Mouse (Mus musculus): ENCODE measurements around the gene Bcas1. TPM values are rescaled to one million over a fixed set of nuclear protein-coding genes. Genes with fewer than 3 reads are reported as not detected.

Gene Bcas1
- total RNA-seq, 2 experiments from 2014 or later, result 33.5 to 43.3 TPM

DNA sequence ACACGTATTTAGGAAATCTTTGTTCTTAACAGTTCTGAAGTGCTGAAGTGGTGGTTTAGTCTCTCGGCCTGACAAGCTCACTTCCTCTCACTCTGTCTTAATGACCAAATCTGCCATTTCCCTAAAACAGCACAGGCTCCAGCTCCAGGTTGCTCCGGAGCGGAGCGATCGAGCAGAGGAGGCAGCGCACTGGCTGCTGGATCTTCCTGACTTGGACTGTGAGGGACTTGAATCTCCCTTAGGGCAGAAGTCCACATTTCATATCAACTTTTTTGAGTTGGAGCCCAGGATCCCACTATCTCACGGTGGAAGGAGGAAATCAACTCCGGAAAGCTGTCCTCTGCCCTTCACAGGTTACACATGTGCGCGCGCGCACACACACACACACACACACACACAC lies 97.7 kb downstream of the Bcas1 start:
- intact Hi-C loops (cut with DNase I), result no loop called here

DNA sequence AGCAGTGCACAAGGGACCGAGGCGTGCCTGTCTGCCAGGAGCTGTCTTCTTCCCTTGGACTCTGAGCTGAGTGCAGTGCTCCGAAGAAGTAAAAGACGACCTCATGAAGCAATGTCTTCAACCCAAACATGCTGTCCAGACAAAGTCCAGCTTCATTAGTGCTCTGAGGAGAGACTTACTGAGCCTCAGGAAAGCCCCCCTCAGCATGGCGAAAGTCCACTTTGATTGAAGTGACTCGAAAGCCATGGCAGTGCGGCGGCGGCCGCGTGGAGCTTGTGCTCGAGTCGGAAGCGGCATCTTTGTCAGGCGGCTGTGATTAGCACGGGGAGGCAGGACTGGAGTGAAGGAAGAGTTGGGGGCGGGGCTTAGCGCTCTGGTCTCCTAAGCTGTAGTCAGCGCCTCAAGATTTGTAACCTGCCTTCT lies 103.7 kb downstream of the Bcas1 start:
- peak; percentile 23 to 74 for DNase-seq (ENCODE audit: extremely low spot score in 1 of 2, low spot score in 2 of 2)
- intact Hi-C loops (cut with DNase I), result loop anchor here (5.0 kb wide), 1 partner anchor 207 kb away; no protein-coding TSS in a partner anchor

More for the DNA sequence above, 97.7 kb downstream of the Bcas1 start:
- DNase-seq (ENCODE audit: extremely low spot score in 1 of 2, low spot score in 2 of 2), result no peak

DNA sequence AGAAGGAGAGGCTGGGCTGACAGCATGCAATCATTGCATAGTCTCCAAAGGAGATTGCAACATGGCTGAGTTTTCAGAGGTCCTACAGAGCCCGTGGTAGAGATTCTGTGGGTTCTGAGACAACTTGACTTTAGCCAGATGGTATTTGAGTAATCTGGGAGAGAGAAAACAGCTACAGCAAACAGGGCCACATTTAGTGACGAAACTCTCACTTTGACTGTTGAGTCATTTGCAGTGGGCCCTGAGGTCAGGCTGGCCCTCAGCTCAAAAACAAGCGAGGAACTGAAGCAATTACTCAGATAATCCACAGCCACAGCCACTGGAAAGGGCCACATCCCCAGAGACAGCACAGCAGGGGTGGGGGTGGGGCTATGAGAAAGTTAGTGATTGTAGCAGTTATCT lies 105.6 kb downstream of the Bcas1 start:
- intact Hi-C loops (cut with DNase I), result loop anchor here (5.0 kb wide), 1 partner anchor 205 kb away; no protein-coding TSS in a partner anchor
- DNase-seq (ENCODE audit: extremely low spot score in 1 of 2, low spot score in 2 of 2), result no peak

DNA sequence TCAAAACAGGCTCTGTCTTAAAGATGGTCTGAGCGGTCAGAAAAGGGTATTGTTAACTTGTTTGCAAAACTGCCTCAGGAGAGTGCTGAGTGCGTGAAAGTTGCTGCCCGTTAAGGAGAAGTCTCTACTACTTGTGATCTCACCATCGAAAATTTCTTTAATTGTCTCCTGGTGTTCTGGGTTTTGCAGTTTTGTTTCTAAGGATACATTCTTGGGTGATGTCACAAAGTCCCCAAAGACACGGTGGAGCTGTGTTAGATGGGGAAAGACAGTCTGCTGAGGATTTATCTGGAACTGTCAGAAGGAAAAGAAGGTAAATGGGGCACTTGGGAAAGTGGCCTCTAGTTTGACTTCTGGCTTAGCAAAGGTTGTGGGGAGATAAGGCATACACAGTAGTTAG lies 106.1 kb downstream of the Bcas1 start:
- intact Hi-C loops (cut with DNase I), result loop anchor here (5.0 kb wide), 1 partner anchor 204 kb away; no protein-coding TSS in a partner anchor
- no peak for DNase-seq (ENCODE audit: extremely low spot score in 1 of 2, low spot score in 2 of 2)

DNA sequence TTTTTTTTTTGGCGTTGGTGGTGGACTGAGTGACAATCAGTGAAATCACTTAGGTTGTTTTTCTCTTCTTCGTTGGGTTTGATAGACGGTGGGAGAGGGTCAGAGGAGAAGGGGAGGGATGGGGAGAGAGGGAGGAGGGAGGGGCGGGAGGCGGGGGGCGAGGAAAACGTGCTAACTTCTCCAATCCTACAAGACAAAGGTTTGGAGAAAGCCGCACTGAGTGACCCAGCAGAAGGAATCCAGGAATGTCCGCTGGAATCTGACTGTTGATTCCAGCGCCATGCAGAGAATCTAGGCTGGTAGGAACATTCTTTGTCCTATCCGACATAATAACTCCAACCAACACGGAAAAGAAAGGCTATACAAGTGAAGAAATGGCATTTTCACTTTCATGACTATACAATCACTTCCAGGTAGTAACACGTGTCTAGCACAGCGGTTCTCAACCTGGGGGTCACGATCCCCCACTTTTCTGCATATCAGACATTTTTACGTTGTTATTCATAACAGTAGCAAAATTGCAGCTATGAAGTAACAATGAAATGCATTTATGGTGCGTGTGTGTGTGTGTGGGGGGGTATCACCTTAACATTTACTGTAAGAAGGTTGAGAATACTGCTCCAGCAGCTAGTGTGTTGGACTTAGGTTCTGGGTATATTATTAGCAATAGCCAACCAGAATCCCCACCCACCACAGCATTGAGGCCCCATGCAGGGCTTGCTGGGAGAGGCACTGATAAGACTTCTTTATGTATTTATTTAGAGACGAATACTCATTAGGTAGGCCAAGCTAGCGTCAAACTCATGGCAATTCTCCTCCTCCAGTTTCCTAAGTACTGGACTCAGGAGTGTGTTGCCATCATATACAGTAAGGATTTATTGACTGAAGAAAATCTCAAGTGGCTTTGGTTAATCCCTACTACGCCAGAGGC lies 107.8 kb downstream of the Bcas1 start:
- intact Hi-C loops (cut with DNase I), result loop anchor here (5.0 kb wide), 1 partner anchor 202 kb away; no protein-coding TSS in a partner anchor
- DNase-seq (ENCODE audit: extremely low spot score in 1 of 2, low spot score in 2 of 2), result no peak

DNA sequence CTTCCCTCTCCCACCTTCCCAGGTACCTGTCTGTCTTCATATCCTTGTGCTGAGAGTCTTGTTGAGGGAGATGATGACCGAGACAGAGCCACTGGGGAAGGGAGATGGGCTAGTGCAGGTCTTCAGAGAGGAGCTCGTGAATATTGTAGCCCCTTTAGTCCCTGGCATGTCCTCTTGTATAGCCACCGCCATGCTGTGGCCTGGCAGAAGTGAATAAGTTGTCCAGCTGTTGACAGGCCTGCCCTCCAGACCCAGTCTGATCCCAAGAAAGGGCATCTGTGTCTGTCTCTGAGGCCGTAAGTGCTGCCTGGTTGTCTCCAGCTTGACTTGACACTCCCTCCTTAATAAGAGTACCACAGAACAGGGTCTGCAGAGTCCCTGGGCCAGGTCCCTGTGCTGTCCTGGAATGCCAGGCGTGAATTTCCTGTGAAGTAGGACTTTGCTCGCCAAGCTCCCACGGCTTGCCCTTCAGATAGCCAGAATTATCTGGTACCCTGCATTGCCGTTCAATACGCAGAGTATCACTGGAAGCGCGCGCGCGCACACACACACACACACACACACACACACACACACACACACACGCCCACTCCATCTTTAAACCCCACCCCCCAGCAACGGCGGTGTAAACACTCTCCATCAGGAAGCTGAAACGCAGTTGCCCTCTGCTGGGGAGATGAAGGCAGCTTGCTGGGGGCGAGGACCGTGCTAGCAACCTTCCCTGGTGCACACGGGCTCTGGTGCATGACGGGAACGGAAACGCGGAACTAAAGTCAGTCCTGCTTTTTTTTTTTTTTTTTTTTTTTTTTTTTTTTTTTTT lies 108.7 kb downstream of the Bcas1 start:
- intact Hi-C loops (cut with DNase I), result no loop called here
- DNase-seq (ENCODE audit: extremely low spot score in 1 of 2, low spot score in 2 of 2), result peak; percentile 84 to 94

DNA sequence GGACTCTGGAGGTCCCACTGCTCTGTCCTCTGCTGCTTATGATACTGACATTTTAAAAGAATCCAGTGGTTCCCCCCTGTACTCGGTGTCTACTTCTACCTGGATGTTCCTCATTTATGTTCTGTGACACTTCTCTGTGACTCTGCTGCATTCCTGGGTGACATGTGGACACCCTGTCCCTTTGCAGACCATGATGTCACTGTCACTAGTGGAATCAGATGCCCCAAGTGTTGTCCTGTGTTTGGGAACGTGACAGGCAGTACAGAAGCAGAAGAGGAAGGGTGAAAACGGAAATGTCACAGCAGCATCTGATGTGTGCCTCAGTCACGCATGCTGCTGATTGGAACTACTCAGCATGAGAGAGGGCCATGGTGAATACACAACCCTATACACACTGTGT lies 110.9 kb downstream of the Bcas1 start:
- no peak for DNase-seq (ENCODE audit: extremely low spot score in 1 of 2, low spot score in 2 of 2)
- intact Hi-C loops (cut with DNase I), result no loop called here

DNA sequence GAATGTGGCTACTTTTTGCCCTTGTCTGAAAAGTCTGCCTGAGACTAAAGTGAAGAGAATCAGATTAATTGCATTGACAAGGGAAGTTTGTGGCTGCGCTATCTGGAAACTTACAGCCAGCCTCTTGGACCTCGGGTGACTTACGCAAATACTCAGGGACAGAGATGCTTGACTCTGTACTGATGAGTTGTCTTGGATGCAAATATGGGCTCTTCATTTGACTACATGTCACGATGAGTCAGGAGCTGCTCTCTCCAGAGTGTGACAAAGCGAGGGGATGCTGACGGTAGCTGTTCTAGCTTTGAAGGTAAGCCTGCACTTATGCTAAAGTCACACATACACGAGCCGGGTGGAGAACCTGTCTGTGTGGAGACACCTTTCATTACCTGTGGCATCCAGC lies 111.3 kb downstream of the Bcas1 start:
- intact Hi-C loops (cut with DNase I), result no loop called here
- DNase-seq (ENCODE audit: extremely low spot score in 1 of 2, low spot score in 2 of 2), result no peak

DNA sequence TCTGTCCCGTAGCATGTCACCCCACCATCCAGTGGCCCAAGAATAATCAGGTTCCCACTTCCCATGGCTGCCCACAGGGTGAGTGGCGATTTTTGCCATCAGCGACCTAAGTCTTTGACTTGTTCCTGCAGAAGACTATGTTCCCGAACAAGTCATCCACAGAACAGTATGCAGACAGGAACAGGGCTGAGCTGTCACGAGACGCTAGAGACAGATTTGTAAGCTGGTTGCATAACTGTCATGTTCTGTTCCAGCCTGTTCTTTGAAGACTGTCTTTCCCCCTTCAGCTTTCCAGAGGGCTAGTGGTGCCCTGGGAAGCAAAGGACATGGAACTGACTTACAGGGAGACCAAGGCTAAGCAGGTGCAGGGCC lies 116.7 kb downstream of the Bcas1 start:
- intact Hi-C loops (cut with DNase I), result no loop called here
- no peak for DNase-seq (ENCODE audit: extremely low spot score in 1 of 2, low spot score in 2 of 2)

DNA sequence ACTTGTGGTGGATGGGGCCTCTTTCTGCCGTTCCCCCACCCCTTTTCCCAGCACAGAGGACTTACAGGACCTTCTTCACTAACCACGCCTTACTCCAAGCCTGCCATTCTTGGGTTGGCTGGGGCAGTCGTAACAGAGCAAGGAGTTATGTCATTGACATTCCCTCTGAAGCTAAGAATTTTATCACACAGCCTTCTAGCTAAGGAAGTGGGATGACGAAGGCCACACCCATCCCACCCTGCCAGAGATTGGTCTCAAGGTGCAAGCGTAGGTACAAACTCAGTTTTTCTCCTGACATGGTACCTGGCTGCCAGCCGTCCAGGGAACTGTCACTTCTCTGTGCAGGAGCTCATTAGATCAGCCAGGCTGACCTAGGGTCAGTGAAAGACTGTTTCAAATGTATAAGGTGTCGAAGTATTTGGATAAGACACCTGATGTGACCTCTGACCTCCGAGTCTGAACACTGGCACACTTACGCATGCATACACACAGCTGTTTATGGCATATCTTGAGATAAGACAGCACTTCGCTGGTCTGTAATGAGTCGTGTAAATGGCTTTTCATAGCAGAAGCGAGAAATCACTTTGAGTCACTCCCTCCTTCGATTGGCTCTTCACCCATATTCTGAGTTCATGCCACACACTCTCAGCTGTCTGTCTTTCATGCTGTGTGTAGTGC lies 117.2 kb downstream of the Bcas1 start:
- intact Hi-C loops (cut with DNase I), result no loop called here
- DNase-seq (ENCODE audit: extremely low spot score in 1 of 2, low spot score in 2 of 2), result no peak

DNA sequence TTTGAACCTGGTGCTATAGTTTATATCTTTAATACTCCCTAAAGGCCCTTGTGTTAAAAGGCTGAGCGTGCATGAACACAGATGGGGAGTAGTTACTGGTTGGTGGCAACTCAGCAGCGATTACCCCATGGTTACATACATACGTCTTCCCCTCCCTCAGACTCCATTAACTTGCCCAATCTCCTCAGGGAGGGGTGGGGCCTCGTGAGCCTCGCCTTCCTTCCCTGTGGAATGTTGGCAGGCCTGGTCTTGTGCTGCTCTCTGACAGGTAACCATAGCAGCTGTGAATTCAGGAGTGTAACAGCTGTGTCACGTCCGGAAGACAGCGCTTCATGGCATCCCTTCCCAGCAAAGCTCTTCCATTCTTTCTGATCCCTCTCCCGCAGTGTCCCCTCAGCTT lies 118.7 kb downstream of the Bcas1 start:
- DNase-seq (ENCODE audit: extremely low spot score in 1 of 2, low spot score in 2 of 2), result no peak
- intact Hi-C loops (cut with DNase I), result no loop called here

DNA sequence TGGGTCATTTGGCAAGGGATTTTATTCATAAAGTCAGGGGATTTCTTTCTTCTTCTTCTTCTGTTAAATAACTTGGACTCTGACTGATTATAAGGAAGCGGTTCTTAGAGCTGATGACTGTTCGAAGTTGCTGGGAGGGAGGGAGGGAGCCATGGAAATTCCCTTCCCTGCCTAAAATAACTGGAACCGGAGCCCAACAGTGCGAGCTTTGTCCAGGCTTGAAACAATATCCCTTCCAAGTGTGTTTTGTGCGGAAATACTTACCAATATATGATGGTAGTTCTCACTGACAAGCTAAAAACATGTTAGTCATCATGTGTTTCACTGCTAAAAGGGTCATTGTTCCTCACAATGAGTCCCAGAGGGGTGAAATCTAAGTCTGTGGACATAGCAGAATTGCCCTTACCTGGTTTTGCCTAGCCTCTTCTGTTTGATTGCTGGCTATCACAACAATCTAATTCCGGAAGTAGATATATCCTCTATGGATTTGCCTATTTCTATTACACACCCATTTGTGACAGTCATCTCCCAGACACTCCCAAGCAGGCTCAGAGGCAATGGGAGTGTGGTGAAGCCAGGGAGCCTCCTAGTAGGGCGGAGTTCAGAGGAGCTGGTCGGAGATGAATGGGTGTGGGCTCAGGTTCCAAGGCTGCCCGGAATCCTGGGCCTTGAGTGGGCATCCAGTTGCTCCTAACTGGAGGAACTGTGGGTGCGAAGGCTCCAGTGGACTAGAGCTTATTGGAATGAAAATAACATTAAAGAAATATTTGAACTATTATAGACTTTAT lies 119.4 kb downstream of the Bcas1 start:
- intact Hi-C loops (cut with DNase I), result no loop called here
- DNase-seq (ENCODE audit: extremely low spot score in 1 of 2, low spot score in 2 of 2), result no peak

DNA sequence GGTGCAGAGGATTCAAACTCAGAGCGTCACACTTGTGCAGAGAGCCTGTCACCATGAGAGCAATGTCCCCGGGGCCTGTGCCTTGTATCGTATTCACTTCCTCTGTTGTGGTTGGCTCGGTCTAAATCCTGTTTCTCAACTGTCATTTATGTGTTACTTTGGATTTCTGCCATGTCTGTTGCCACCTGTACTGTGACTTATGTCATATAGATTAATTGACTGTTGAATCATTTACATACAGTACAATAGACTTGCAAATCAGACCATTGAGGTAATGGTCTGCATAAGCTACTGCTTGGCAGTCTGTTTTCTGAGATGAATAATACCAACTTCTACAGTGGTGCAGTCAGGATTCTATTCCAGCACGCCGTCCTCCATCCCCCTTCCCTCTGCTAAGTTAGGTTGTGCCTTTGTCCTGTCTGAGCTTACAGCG lies 120.0 kb downstream of the Bcas1 start:
- intact Hi-C loops (cut with DNase I), result no loop called here
- DNase-seq (ENCODE audit: extremely low spot score in 1 of 2, low spot score in 2 of 2), result no peak

DNA sequence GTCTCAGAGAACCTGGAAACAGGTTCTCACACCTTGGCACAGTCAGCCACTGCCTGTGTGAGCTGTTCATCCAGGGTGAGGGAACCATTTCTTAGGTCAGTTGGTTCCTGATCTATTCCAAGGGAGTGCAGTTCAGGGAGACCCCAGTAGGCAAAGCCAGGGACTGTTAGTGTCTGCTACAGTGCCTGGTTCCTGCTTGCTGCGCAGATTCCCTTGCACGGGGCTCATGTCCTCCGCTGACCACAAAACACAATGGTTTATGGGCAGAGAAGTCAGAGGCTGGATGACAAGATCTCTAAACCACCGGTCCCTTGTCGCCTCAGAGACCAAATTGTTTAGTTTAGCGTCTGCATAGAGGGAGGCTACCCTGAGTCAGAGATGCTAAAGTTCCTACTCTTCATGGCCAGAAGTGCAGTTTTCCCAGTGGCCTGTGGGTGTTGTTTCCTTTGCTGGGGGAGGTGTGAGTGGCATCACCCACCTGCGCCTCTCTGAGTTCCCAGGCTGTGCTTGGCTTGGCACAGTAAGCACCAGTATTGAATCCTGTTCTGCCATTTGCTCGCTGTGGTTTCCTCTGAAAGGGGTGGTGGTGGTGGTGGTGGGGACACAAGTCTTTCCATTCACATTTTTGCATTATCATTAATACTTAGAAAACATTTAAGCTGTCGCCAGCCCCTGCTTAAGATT lies 120.9 kb downstream of the Bcas1 start:
- DNase-seq (ENCODE audit: extremely low spot score in 1 of 2, low spot score in 2 of 2), result no peak
- intact Hi-C loops (cut with DNase I), result no loop called here

DNA sequence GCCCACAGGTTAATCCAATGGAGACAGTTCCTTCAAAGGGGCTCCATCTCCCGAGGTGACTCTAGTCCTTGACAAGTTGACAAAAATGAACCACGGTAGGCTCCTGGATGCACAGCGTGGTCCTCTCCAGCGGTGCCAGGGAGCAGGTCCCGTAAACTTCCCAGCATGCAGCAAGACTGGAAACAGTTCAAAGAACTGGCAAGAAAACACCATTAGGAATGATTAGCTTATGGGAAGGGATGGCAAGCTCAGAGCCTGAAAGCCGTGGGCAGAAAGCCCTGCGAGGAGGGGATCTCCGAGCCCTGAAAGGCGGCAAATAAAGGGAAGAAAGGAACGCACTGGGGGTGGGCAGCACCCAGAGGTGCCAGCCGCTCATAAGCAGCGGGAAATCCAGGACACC lies 122.9 kb downstream of the Bcas1 start:
- peak in 1 of 2 experiments; percentile 14 for DNase-seq (ENCODE audit: extremely low spot score in 1 of 2, low spot score in 2 of 2)
- intact Hi-C loops (cut with DNase I), result no loop called here

DNA sequence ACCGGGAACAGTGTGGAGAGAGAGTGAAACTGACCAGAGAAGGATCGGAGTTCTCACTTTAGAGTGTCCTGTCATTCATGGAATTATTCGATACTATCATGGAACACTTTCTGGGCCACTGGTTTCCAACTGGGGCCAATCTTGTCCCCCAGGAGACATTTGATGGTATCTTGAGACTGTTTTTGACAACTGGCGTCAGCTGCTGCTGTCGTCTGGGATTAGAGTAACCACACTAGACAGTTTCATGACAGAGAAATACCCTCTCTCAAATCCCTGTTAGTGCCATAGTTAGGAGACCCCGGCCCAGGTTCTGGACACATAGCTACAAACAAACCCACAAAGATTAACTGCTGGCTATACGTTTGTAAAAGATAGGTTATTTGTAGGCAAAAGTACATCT lies 124.0 kb downstream of the Bcas1 start:
- intact Hi-C loops (cut with DNase I), result no loop called here
- no peak for DNase-seq (ENCODE audit: extremely low spot score in 1 of 2, low spot score in 2 of 2)

DNA sequence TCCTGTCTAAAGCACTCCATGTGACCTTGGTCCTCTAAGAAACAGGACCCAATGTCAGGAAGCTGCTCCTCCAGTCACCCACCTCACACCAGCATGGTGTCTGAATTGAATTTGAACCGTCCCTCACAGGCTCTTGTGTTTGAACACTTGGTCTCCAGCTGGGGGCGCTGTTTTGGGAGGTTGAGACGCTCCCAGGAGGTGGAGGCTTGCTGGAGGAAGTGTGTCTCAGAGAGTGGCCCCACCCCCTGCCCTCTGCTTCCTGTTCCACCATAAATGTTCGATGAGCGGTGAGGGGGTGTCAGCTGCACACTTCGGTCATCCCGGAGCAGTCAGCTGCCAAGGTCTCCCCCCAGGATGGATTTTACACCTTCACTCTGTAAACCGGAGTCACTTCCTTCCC lies 124.8 kb downstream of the Bcas1 start:
- intact Hi-C loops (cut with DNase I), result no loop called here
- peak in 1 of 2 experiments; percentile 44 for DNase-seq (ENCODE audit: extremely low spot score in 1 of 2, low spot score in 2 of 2)
